Mouse (Mus musculus): ENCODE measurements at regions not wholly inside any gene's neighbourhood (a gene's known extent, or its start where the extent isn't known, plus 50 kb on each side); places are given as distances from the start of the nearest gene placed in this dataset.
A peak's percentile ranks its signal among the peaks of the same experiment; 100 is the strongest.

DNA sequence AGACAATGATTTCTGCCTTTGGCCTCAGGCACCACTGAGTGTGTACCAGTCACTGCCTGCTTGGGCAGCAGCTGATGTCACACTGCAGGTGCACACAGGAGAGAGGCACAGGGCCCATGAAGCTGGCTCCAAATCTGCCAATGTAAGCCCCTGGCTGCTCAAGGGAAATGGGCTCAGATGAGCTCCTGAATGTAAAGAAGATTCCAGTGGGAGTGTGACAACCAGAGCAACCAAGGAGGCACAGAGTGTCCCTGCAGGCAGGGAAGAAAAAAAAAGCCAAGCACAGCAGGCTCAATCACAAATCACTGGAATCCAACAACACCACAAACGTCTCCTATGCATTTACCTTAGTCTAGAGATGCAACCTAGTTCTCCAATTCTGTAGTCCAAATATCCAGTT lies 151.2 kb upstream of the Tox3 start:
- no peak for DNase-seq

DNA sequence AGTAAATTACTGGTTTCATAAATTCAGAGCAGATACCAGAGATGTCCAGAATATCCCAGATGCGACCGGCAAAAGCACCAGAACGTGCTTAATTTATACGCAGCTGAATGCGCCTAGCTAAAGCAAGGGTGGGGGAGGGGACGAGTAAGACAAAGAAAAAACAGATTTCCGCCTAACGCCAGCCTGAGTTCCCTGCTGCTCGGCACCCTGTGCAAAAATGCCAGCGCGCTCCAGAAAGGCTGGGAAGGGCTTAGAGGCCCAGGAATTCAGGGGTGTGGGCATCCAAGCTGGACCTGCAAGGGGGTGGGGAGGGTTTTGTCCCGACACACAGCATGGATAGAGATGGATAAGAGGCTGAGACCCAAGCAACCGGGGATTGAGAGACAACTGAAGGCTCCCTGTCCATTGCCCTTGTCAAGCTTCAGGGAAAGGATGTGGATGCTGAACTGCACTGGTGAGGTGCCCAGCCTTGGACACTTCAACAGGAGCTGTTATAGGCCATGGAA lies 148.6 kb upstream of the Tox3 start:
- no peak for DNase-seq

DNA sequence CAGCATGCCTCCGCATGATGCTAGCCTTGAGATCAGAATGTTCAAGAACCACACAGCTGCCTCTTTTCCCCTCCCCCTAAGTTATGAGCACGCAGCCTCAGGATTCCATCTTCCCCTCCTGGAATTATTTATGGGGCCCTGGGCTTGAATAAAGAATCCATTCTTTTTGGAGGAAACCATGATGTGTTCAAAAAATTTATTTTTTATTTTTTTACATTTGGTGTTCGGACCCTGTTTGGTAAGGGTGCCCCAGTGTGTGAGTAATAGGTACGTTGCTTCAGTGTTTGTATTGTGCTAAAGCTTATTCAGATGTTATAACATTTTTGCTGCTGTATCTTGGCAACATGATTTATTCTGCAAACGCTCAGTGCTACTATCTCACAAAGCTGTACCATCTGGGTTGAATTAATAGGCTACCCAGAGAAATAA lies 147.8 kb upstream of the Tox3 start:
- DNase-seq = no peak

DNA sequence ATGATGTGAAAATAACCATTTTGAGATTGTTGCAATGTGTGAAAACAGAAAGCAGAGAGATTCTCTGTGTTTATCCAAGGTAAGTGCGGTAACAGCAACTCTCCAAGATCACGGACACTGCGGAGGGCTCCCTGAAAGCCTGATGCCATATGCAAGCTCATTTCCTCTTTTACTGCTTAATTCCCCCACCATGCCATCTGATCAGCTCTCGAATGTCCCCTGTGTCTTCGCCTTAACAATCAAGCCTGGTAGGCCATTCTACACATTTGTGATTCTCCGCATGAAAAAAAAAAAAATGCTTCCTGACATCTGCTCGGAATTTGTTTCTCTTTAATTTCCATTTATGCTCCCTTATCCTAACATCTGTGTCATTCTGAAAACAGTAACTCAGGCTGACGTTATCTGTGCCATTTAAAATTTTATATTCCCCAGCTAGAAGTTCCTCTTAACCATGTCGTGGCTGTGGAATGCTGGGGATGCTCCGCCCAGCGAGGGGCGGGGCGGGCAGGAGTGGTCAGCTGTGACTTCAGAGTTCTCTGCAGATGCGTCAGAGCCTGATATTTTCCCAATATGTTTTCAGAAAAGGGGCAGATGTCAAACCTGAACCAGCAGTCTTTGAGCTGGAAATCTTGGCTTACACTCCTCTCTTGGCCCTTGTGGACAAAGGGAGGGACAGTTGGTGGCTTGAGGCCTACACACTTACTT lies 144.5 kb upstream of the Tox3 start:
- DNase-seq = no peak

DNA sequence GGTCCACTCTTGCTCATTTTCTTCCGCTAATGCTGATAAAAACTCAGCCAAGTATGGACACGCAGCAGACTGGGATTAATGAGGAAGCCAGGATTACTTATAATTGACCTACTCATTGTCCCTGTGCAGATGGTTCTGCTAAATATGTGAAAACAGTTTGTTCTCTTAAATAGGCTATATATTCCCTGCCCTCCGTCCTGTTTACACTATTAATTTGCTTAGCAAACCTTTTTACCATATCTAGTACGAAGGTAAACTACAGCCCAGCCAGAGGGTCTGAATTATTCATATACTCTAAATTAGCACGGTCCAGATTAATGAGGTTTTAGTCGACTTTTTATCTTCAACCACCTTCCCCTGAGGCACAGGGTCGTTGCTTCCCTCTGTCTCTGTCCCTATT lies 143.5 kb upstream of the Tox3 start:
- DNase-seq = no peak

DNA sequence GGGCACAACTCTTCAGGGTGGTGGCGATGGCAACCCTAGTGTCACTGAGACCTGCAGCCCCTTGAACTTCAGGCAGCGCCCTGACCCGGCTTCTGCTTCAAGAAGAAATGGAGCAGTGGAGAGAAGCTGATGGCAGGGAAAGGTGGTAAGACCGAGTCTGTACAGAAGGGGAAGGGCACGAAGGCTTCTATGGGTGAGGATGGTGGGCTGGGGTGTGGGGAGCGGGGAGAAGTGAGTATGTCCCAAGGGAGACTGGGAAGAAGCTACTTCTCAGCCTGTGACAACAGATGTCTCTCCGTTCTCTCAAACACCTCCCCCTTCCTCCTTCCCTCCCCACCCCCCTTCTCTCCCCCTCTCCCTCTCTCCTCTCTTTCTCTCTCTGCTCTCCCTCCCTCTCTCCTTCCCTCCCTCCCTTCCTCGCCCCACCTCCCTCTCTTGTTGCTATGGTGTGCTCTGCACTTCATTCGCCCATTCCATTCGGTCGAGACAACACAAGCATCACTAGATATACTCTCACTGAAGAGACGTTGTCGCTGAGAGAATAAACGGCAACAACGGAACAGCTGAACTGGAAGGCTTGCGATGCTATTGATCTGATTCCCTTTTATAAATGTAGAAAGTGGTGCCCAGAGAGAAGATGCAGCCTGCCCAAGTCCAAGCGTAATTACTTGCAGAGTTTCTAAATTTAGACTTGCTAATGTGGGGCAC lies 142.7 kb upstream of the Tox3 start:
- no peak for DNase-seq

DNA sequence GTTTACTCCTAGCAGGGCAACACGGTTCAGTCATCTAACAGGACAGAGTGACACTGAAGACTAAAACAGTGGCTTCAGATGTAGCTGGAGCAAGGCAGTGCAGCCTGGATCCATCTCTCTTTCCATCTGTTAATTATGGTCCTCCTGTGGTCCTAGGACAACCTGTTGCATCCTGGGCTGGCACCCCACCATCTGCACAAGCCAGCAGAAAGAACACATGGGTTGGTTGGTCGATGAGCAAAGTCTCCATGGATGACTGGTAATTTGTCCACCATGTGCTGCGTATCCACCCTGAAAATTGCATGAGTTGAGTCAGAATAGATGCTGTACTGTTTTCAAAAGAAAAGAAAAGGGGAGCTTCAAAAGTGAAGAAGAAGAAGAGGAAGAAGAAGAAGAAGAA lies 138.4 kb upstream of the Tox3 start:
- DNase-seq = no peak

DNA sequence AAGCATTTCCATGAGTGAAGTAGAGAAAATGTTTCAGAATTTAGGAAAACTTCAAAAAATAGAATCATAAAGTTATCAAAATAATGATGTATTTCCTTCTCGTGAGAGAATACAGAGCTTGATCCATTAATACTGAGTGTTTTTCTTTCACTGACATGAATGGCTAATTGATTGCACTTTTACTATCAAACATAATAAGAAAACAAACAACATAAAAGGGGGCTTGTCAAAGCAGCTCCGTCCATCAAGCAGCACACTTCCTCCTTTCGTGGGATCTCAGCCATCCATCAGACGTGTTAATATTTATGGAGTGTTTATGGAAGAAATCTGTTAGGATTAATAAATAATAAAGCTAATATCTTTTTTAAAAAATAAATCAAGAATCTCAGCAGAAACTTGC lies 130.0 kb upstream of the Tox3 start:
- DNase-seq = no peak

DNA sequence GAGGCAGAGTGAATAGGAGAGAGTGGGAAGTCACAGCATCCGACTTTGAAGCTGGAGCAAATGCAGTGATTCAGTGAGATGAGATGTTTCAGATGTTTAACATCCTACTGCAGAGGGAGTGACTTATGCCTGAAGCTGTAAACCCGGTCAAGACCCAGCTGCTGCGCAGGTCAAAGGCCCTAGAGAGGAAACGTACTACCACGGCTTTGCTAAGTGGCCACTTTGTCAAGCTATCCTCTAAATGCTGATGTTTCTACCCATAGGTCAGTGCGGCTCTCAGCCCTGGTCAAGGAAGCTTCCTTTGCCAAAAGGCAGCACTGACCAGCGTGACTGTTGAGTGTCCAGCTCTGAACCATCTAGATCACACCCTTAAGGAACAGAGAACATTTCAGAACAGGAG lies 125.9 kb upstream of the Tox3 start:
- no peak for DNase-seq

DNA sequence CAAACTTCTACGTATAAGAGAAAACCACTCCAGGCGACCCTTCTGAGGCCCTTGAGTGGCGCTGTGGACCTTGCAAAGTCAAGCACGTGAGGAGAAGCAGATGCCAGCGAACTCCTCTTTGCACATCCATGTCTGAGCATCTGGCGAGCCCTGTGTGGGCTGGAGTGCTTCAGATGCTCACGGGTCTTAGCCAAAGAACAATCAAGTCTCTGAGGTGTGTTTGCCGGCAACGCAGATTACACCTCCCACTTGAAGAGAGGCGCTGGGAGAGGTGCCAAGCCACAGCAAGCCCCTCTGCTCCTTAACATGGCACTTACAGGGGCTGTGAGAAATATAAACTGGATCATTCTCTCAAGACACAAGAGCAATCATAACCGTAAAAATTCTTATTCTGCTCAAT lies 122.7 kb upstream of the Tox3 start:
- DNase-seq = no peak

DNA sequence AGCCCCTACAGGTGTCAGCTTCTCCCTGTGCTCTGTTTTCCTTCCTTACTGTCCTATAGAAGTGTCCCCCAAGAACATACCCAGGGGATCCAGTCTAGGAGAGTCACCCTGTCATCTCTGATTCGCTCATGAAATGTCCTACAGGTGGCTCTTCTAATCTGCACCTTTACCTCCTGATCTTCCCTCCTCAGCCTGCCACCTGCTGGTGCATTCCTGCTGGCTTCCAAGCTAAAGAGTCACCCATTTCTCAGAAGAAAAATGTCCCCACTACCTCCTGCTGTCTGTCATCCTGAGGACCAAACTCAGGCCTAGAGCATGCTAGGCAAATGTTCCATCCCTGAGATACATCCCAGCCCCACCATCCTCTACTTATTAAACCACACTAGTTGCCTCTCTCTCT lies 115.6 kb upstream of the Tox3 start:
- DNase-seq = no peak

DNA sequence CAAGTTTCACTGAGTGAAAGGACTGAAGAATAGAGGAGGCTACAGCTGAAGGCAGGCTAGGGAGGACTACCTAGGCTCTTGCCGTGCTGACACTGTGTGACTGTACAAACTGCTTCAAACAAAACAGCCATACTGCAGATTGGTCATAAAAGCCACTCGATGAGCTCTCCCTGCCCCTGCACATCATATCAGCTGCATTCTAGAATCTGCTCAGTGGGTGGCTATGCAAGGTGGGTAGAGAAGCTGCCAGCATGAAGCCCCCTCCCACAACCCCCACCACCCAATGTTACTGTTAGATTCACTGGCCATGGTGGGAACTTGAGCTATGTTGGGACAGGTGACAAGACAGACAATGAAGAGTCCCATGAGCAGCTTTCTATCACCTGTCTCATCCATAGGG lies 107.2 kb upstream of the Tox3 start:
- DNase-seq = no peak

DNA sequence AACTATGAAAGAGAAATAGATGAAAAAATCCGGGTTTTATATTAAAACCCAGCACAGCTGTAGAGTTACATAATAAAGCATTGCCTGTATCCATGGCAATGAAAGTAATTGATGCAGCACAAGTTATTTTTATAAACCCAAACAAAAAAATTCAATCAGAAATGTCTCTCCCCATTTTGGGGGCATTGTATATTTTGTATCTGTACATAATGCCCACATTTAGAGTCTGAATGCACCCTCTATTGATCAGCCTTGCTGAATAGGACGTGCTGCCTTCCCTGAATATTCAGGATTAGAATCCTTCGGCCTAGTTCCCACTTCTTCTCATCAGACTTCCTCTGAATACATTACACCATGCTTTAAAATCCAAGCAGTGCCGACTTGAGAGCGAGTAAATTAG lies 106.0 kb upstream of the Tox3 start:
- DNase-seq = no peak

DNA sequence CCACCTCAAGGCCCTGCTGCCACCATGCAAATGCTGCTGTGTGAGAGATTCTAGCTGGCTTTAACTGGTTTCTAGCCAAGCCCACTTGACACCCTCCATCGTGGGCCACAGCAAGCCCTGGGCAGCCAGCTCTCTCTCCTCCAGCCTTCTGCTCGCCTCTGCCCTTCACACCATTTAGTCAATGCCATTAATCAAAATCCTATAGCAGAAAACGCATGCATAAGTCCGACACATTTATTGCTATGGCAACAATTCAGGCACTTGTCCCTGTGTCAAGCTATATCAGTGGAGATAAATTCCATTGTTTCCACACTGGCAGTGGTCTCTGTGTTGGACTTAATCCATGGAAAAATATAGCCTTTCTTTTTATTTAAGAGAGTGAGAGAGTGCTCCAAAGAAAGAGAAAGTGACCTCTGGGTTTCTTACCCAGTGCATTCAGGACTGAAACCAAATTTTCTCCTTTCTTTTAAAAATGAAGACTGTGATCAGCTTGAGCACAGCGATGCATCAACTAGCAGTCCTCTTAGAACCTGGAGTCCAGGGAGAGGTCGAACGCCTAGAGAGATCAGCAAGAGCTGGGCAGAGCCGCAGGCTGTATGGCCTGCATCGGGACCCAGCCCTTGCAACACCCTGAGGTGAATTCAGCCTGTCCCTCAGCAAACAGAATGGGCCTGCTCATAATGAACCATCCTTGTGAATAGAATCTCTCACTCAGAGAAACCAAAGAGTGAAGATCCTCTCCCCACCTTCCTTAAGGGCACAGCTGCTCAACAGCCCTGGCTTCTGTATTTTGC lies 93.1 kb upstream of the Tox3 start:
- DNase-seq = no peak

DNA sequence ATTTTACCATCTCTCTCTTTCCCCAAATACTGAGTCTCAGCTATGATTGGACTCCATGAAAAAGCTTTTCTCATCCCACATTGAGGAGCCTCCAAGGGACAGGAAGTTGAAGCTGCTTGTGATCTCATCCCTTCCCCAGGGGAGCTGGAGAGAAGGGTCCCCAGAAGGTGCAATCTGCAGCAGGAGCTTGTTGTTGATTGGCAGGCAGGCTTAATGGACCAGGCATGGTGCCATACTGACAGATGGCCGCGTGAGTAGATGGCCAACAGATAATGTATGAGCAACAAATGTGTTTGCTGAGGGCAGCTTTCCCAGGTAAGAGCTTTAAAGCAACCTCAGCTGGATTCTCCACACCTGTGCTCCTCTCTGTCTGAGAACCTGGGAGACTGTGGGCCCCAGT lies 65.9 kb upstream of the Tox3 start:
- DNase-seq = peak; percentile 31
